Mouse (Mus musculus): ENCODE data around the gene Plekhg4. TPM values are rescaled to one million over a fixed set of nuclear protein-coding genes. Genes with fewer than 3 reads are reported as not detected.

The Plekhg4 gene
- total RNA-seq, 1 experiment from 2014 or later, result not detected

GRCm38 (mm10) chr8:105347428-105348221, 25.4 kb upstream of the Plekhg4 start, which contains the start of gene Fhod1:
TSS of gene Fhod1 (minus strand) at chr8:105347953.
- ATAC-seq (replicated peaks; ENCODE audit: insufficient number of reproducible peaks, low FRiP score, low TSS enrichment, poor library complexity, severe bottlenecking), result peak; percentile 79

GRCm38 (mm10) chr8:105348450-105349095, 24.5 kb upstream of the Plekhg4 start, which contains the start of gene Slc9a5:
TSS of gene Slc9a5 (plus strand) at chr8:105348843.
- no peak for ATAC-seq (replicated peaks; ENCODE audit: insufficient number of reproducible peaks, low FRiP score, low TSS enrichment, poor library complexity, severe bottlenecking)

DNA sequence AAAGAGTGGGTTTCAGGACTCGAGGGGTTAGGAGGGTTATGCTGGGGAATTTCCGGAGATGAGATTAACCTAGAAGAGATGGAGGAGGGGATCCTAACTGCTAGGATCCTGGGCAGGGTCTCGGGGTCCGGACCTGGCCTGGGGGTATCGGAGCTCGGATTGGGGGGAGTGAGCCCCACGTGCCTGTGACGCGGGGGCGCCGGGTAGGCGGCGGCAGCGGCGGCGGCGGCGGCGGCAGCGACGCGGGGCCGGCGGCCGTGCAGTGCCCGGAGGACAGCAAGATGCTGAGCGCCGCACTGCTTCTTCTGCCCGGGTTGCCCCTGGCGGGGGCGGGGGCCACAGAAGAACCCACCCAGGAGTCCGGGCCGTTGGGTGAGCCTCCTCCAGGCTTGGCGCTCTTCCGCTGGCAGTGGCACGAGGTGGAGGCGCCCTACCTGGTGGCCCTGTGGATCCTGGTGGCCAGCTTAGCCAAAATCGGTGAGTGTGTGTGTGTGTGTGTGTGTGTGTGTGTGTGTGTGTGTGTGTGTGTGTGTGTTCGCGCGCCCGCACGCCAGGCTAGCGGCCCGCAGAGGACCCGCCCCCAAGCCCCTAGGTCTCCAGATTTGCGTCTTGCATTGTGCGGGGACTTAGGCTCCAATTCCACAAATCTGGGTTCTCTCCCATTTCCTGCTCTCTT, 23.8 kb upstream of the Plekhg4 start:
- no peak for ATAC-seq (replicated peaks; ENCODE audit: insufficient number of reproducible peaks, low FRiP score, low TSS enrichment, poor library complexity, severe bottlenecking)

DNA sequence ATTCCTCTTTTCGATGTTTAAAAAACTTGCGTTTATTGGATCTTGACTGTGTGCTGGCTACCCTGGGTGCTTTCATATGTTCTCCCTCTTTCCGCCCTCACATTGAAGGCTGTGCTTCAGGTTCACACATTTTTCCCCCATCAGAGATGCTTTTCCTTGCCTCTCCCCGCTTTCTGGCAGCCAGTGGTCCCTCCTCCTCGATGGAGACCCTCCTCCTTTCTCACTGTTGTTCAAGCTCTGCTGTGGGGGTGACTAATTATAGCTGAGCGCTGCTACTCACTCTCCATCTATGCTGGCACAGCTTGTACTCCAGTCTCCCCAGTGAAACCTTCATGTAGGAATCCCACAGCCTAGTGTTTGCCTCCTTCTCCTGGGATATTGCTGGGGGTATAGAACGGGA, 22.9 kb upstream of the Plekhg4 start:
- no peak for ATAC-seq (replicated peaks; ENCODE audit: insufficient number of reproducible peaks, low FRiP score, low TSS enrichment, poor library complexity, severe bottlenecking)

DNA sequence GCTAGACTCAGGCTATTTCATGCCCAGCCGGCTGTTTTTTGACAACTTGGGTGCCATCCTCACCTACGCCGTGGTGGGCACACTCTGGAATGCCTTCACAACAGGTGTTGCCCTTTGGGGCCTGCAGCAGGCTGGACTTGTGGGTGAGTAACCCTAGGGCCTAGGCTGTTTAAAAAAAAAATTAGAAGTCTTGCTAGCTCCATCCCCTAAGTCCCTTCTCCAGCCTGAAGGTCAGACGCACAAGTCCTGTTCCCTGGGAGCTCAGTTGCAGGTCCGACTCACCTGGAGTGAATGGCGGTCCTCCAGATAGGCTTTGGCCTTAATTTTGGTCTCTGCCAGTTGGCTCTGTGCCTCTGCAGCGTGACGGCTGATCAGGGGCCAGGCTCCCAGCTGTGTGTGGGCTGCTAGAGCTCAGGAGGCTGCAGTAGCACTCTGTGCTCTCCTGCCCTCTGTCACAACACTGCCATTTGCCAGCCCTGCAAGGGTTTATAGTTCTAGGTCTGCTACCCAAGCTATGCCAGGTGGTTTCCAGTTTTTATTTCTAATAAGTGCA, 19.4 kb upstream of the Plekhg4 start:
- no peak for ATAC-seq (replicated peaks; ENCODE audit: insufficient number of reproducible peaks, low FRiP score, low TSS enrichment, poor library complexity, severe bottlenecking)

- ATAC-seq (replicated peaks; ENCODE audit: insufficient number of reproducible peaks, low FRiP score, low TSS enrichment, poor library complexity, severe bottlenecking), result no peak
Measured at GRCm38 (mm10) chr8:105354549-105354948, 18.5 kb upstream of the Plekhg4 start.

DNA sequence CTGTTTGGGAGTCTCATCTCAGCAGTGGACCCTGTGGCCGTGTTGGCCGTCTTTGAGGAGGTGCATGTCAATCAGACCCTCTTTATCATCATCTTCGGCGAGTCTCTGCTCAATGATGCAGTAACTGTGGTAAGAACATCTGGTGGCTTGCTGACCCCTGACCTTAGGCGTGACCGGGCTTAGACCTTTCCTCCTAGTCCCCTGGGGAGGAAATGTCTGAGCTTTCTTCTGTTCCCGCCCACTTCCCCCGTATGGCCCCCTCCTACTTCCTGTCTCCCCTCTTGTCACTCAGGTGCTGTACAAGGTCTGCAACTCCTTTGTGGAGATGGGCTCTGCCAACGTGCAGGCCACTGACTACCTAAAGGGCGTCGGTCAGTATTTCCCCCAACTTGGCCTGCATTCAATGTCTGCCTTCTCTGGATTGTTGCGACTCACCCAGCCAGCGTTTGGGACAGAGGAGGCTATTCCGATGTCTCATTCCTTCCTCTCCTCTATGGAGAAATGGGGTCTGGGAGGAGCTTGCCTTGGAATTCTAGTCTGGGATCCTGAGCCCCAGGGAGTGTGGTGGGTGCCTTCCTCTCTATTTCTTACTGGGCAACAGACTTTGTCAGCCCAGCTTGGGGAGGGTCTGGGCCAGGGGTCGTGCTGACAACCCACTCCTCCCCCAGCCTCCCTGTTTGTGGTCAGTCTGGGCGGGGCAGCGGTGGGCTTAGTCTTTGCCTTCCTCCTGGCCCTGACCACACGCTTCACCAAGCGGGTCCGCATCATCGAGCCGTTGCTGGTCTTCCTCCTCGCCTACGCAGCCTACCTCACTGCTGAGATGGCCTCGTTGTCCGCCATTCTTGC, 17.7 kb upstream of the Plekhg4 start:
- no peak for ATAC-seq (replicated peaks; ENCODE audit: insufficient number of reproducible peaks, low FRiP score, low TSS enrichment, poor library complexity, severe bottlenecking)

GRCm38 (mm10) chr8:105356681-105357080, 16.4 kb upstream of the Plekhg4 start:
- ATAC-seq (replicated peaks; ENCODE audit: insufficient number of reproducible peaks, low FRiP score, low TSS enrichment, poor library complexity, severe bottlenecking), result no peak

DNA sequence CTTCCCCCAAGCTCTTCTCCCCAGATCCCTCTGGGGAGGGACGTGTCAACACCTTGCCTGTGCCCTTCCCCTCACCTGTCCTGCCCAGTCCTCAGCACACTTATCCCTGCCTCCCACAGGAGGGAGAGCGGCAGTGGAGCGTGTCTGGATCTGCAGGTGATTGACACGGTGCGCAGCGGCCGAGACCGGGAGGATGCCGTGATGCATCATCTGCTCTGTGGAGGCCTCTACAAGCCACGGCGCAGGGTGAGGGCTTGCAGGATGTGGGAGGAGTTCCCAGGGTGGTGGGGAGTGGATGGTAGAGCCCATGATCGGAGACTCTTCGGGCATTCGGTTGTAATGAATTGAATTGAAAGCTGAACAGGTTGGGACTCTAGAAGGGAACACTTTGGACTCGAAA, 13.9 kb upstream of the Plekhg4 start:
- no peak for ATAC-seq (replicated peaks; ENCODE audit: insufficient number of reproducible peaks, low FRiP score, low TSS enrichment, poor library complexity, severe bottlenecking)

DNA sequence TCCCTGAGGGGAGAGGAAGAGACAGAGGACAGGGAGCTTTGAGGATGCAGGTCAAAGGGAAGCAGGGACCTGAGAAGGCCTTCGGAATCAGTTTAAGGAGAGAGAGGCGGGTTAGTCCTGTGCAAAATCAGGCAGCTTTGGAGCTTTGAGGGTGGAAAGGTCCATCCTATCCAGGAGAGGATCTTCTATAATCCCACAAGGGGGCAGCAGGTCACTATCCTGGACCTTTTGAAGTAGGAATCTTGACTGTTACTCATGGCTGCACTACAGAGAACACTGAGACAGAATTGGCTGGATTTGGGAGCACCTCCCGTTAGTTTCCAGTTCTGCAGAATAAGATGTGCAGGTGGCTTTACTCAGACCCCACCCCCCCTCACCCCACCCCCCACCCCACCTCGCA, 13.4 kb upstream of the Plekhg4 start:
- ATAC-seq (replicated peaks; ENCODE audit: insufficient number of reproducible peaks, low FRiP score, low TSS enrichment, poor library complexity, severe bottlenecking), result no peak

DNA sequence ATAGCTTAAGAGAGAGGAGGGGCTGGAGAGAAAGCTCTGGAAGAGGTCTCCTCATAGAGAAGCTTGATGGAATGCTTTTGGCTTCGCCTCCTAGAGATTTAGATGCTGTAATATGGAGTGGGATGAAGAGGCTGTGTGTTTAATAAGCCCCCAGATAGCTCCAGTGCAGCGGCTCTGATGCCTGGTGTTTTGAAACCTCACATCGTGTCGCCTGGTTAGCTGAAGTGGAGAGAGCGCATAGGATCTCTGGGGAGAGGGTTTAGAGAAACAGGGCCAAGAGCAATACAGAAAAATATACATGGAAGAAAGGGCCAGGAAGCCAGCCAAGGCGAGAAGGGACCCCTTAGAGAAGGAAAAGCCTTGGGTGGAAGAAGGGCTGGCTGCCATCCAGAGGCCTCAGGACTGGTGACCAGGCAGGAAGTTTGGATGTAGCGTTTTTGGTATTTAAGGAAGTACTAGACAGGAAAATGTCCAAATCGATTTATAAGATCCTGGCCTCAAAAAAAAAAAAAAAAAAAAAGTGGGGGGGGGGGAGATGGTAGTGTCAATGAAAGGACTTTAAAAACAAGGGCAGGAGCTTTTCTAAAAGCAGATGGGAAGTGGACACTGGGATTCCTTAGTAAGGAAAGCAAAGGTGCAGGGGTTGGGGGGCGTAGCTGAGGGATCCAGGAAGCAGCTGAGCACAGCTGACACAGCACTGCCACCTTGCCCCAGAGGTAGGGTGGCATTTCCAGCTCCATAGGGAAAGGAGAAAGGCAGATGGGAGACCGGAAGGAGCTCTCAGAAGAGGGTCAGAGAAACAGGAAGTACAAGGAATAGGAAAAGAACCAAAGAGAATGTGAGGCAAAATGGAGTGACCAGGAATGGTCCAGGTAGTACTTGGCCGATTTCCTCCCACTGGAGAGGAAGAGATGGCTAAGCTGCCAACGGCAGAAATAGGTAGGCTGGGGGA, 11.0 kb upstream of the Plekhg4 start:
- no peak for ATAC-seq (replicated peaks; ENCODE audit: insufficient number of reproducible peaks, low FRiP score, low TSS enrichment, poor library complexity, severe bottlenecking)

DNA sequence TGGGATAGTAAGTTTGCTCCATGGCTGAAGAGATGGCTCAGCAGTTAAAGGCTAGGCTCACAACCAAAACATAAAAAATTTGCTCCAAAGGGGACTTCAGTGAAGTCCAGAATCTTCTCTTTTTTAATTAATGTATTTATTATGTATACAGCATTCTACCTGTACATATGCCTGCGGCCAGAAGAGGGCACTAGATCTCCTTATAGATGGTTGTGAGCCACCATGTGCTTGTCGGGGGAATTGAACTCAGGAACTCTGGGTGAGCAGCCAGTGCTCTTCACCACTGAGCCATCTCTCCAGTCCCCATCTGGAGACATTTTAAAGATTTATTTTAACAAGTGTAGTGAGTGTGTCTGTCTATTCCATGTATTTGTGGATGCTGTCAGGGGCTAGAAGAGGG, 6.0 kb upstream of the Plekhg4 start:
- no peak for ATAC-seq (replicated peaks; ENCODE audit: insufficient number of reproducible peaks, low FRiP score, low TSS enrichment, poor library complexity, severe bottlenecking)

DNA sequence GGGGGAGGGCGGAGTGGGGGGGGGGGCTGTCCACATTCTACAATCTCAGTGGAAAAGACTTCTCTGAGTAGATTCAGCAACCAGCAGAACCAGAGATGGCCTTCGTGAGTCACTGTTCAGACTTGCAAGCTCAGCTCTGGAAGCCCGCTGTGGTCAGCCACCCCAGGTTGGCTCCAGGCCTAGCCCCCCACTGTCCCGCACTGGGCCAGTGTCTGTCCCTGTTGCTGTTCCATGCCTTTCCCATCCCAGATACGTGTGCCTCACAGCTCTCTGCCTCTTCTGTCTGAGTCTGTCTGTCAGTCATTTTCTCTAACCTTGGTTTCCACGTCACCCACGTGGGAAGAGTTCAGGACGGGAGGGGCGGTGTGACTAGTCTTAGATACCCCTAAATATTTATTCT, 601 bp upstream of the Plekhg4 start:
- no peak for ATAC-seq (replicated peaks; ENCODE audit: insufficient number of reproducible peaks, low FRiP score, low TSS enrichment, poor library complexity, severe bottlenecking)

- ATAC-seq (replicated peaks; ENCODE audit: insufficient number of reproducible peaks, low FRiP score, low TSS enrichment, poor library complexity, severe bottlenecking), result 0 out of 2 replicates have a peak, but pooled peaks have one; percentile 36
Measured at GRCm38 (mm10) chr8:105374513-105374966, 1.5 kb downstream of the Plekhg4 start.

- no peak for ATAC-seq (replicated peaks; ENCODE audit: insufficient number of reproducible peaks, low FRiP score, low TSS enrichment, poor library complexity, severe bottlenecking)
Measured at GRCm38 (mm10) chr8:105378673-105379072, 5.6 kb downstream of the Plekhg4 start.

- ATAC-seq (replicated peaks; ENCODE audit: insufficient number of reproducible peaks, low FRiP score, low TSS enrichment, poor library complexity, severe bottlenecking), result no peak
Measured at GRCm38 (mm10) chr8:105380308-105380707, 7.2 kb downstream of the Plekhg4 start.

DNA sequence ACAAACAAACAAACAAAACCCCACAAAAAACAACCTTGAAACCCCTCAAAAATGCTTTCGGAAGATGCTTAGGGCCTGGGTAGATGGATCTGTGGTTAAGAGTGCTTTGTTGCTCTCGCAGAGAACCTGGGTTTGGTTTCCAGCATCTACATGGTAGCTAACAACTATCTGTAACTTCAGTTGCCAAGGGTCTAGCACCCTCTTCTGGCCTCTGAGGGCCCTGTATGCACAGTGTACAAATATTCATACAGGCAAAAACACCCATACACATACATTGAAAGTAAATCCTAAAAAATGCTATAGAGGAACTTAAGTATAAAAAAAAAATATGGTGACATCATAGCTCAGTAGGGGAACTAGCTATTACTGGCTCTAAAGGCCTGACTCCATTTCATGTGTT, 11.0 kb downstream of the Plekhg4 start:
- ATAC-seq (replicated peaks; ENCODE audit: insufficient number of reproducible peaks, low FRiP score, low TSS enrichment, poor library complexity, severe bottlenecking), result no peak

All from monocyte, adult 5-6 weeks (primary cell).